Mouse (Mus musculus) urinary bladder, postnatal 10 days (tissue): ENCODE results near the gene Adora1.
A peak's percentile ranks its signal among the peaks of the same experiment; 100 is the strongest.

Experiments
- DNase-seq: peaks from one replicate; pipeline ENCODE4 v3.0.0; 2022; ENCODE audit warnings: low spot score

Gene Adora1

DNA sequence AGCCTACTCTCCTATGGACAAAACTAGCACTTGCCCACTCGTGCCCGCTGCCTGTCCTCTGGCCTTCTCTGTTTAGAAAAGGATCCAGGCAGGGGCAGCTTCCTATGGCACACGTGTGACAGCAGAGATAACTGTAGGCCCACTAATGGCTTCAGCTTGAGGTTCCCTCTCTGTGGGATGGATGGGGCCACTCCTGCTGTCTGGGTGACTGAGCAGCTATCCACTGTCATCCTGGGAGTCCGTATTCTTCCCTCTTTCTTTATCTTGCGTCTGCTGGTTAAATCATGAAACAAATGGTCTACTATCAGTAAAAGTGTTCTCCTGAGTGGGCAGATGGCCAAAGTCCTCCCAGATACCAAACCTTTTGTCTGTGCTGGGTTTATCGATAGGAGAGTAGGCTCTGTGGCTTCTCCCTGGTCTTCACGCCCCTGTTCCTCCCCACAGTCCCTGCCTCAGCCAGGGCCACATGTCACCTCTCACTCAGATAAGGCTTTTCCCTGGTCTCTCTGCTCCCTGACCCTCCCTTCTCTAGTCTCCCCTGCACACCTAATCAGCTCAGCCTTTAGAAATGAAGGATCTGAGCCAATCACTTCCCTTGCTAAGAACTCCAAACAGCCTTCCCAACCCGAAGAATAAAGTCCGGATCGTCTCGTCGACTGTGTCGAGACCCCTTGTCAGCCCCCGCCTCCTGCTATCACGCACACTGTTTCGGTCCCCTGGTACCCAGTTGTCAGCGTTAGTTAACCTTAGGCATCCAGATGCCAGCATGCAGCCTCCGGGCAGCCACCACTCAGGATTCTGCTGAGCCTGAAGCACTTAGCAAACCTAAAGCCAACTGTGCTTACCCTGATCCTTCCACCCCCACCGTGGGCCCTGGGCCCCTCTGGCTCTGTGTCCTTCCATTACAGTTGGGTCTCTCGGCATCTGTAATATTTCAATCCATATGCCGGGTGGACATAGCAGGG is 82.3 kb downstream of the Adora1 start:
- no peak for DNase-seq

DNA sequence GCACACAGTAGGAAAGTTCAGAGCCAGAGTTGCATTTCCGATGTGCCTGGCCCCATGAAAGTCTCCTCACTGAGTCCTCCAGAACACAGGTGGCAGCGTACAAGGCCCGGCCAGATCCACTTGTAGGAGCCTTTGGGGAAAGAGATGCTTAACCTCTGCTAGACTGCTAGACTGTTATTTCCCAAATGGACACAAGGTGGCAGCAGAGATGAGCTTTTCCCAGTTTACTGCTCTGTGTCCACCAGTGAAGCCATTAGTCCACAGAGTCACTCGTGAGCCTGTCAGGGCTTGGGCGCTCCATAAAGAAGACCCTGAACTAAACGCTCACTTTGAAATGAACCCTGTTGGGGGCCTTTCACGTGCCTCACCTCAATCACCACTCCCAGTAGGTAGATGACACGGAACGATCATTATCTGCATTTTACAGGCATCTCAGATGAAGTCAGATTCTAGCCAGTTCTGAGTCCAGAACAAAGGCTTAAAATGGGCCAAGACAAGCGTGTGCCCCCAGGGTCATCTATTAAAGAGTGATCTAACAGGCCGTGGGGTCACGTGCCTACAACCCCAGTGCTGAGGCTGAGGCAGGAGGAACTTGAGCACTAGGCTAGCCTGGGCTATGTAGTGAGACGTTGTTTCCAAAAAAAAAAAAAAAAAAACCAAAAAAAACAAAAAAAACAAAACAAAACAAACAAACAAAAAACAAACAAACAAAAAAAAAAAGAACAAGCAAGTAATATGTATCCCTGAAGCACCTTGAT is 83.4 kb downstream of the Adora1 start:
- peak; percentile 24 for DNase-seq

DNA sequence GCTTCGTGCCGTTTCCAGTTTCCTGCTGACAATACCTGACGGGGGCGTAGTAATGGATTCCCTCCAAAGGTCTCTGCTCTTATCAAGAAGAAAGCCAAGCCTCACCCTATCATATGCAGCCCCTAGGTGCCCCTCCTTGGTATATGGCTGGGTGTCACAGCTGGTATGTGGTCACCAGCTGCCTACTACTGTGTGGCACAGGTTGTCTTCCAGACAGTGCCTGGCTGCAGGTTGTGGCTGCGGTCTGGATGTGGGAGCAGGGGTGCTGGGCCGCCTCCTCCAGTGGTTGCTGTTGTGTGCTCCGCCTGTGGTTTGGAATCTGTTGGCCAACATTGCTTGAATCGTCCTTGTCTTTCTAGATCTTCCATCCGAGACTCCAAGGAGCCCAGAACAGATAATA is 84.5 kb downstream of the Adora1 start:
- no peak for DNase-seq

DNA sequence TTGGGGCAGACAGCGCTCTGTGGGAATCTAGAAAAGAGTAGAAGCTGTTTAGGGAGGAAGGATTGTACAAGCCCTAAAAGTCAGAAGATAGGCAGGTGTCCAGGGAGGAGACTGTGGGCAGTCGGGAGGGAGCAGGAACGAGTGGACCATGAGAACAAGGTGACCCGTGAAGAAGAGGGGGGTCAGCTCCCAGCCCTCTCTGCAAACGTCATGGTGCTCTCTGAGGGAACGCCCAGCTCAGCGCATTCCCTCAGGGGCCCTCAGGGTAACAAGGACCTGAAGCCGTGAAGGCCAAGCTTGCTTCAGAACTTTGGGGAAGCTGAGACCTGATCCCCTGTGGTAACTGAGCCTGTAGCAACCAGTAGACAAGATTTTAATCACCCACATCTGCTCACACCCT is 85.2 kb downstream of the Adora1 start:
- DNase-seq = no peak
